Mouse (Mus musculus) left cerebral cortex, adult 9 months (tissue): ENCODE measurements around the gene Taf5l.
"Not testable (repeated sequence)": the region's sequence is repeated elsewhere in the genome, so short reads cannot be mapped to it uniquely, and the experiment has no call there.

Source experiments
- DNase-seq, 2 experiments: peaks; one replicate each; pipeline ENCODE4 v3.0.0; 2022; ENCODE audit warnings: low spot score in 2 of 2

Taf5l gene

DNA sequence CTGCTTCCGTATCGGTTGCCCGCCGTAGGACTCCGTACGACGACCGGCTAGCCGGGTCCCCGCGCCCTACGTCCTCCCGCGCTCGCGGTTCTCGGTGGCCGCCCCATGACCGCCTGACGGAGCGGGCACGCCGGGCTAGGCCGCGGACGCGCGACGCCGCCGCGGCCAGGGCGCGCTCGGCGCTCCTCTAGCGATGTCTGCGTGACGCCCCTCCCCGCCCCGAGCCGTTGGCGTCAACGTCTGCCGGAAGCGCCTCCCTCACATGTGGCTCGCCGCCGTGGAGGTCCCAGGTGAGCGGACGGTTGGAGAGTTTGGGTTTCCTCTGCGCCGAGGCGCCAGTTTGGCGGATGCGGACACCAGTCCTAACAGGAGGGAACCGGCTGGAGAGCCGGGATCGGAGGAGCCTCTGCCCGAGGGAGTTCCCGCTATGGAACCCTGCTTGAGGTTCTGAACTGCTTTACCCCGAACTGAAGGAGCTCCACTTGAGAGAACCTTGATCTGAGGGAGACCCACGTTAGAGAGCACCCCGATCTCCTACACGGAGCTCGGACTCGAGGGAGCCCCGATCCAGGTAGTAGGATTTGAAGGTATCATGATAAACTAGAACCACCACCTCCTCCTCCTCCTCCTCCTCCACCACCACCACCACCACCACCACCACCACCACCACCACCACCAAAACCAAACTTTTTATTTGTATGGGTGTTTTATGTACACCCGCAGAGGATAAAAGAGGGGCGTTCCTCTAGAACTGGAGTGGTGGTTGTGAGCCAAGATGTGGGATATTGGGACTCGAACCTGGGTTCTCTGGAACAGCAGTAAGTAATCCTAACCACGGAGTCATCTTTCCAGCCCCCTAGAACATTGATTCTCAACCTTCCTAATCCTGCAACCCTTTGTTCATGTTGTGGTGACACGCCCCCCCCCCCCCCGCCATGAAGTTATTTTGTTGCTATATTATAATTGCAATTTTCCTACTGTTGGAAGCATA, at the start of gene Taf5l, which contains the start of gene Urb2:
Taf5l (minus strand) TSS at position 161 of the 991 bp plus-strand sequence.
Urb2 (plus strand) TSS at position 272 of the 991 bp plus-strand sequence.
- peak; percentile 73 to 89 for DNase-seq

DNA sequence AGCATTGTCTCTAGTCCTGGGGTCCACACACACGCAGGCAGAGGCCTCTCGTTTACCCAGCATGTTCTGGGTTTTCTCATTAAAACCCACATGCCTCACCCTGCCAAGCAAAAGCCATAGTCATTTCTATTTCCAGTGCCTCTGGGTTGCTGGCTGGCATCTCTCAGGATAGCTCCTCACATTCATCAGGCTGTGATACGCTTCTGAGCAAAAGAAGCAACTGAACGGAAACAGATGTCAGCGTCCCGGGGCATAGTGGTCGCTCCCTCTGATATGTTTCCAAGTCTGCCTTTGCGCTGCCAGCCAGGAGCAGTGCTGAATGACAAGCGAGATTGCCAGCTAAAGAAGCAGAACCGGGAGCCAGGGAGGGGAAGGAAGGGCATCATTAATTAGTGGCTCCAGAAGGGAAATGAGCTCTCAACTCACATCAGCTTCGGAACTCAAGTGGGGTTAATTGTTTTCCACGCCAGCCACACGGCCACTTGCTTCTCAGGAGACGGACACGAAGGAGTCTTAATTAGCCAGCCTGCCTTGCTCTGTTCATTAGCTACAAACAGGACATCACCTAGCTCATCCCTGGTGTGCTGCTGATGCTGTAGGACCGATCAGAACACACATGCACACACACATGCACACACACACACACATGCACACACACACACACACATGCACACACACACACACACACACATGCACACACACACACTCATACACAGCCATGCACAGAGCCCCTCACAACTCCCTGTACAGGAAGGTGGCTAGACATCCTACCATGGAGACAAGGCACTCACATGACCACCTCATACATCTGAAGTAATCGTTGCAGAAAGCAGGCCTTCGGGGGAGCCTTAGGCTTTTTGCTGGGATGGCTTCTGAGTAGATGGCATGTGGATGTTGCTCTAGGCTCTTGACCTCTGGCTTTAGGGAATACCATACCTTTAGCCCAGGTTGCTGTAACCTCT, 49.4 kb upstream of the Taf5l start:
- DNase-seq = no peak

- DNase-seq = no peak
These were observed 46.0 kb upstream of the Taf5l start for GRCm38 (mm10) chr8:124067059-124067750.

DNA sequence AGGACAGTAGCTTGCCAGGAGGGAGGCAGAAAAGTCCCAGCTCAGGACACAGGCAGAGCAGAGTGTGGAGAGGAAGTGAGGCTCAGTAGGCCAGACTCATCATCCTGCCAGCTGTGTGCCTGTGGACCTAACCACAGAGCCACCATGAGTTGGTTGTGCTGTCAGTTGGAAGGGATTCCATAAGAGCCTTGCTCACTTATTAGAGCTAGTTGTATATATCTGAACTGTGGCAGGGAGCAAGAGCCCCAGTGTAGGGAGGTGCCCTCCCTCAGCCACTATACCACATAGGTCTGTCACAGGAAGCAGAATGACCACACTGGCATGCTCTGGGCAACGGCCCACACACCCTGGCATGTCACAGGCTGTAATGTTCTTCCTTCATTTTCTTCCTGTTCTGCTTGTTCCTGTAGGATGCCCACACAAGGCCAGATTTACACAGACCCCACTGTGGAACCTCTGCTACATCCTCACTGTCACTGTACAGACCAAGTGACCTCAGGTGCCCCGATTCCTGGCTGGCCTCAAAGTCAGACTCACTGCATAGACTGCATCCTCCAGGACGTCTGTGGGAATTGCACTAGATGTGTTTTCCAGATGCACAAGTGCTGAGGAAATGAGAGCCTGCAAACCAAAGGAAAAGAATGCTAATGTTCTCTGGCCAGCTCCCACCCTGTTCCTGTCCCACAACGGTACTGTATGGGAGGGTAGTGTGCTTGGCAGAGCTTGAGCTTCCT, 45.3 kb upstream of the Taf5l start:
- DNase-seq = no peak

DNA sequence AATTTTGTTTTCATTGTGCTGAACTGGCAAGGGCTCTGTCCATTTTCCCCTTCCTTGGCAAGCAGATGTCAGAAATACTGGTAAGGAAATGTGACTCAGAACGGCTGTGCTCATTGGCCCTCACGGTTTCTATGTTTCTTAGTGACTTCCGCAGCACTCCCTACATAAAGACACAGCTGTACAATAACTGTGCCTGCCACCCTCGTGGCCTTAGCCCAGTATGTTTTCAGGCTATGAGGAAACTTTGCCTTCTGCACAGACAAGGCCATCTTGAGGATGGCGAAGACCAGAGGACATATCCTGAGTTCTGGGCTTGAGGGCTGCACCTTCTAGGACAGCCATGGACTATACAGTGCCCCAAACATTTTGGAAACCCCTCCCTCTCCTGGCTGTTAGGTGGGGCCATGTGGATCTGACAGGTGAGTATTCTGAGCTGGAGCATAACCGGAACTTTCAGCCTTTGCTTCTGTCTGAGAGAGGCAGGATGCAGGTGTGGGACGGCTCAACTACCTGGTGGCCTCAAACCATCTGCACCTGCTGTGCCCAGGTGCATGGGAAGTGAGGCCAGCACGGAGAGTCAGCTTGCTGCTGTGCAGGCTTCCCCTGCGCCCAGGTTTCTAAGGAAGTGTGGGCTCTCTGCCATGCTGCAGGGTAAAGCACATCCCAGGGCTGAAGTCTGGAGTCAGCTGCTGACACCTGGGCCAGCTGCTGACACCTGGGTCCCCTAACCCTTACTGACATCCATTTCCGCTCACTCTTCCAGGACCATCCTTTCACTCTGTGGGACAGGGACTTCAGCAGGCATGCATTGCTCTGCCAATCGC, 35.8 kb upstream of the Taf5l start:
- no peak for DNase-seq

DNA sequence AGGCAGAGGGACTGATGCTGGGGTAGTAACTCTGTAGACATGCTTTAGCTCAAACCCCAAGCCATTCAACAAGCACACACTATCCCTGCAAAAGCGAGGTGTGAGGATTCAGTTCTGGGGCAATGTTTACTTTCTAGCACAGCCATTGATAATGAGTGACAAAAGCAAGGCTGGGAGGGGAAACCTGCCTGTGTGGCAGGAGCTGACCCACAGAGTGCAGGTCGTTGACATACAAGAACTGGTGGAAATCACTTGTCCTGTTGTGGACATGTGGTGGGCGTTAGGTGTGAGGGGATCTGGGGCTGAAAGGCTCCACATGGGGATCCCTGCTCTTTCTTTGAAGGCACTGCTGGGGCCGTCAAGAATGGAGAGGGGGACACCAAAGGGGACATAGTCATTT, 31.4 kb upstream of the Taf5l start:
- DNase-seq = no peak

DNA sequence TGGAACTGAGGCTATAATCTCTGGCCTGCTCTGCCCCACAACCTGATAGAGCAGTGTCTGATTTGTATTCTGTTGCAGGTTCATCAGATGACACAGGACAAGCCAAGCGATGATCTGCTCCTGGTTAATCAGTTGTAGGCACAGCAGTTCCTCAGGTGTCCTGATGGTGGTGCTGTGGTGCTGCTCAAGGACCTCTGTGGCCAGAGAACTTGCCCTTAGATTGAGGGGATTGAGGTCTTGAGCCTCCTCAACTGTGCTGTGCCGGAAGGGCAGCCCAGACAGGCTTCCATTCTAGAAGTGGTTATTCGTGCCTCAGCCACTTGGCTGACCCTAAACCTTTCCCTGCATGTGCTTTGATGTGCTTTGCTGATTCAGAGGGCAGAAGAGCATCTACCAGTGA, 30.9 kb upstream of the Taf5l start:
- DNase-seq = peak in 1 of 2 experiments; percentile 74

DNA sequence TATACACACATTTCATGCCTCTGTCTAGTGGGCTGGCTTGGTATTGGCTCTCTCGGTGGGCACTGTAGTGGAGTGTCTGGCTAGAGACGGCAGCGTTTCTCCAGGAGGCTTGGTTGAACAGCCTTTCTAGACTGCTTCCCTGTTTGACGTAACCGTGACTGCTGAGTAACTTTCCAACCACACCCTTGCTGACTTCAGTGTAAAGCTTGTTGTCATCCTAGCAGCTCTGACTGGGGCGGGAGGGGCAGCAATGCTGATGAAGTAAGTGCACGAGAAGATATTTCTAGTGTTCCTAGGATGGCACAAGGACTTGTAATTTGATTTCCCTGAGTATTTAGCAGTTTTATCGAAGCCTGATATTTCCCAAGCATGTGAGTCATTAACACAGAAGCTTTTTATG, 24.7 kb upstream of the Taf5l start:
- DNase-seq = no peak

DNA sequence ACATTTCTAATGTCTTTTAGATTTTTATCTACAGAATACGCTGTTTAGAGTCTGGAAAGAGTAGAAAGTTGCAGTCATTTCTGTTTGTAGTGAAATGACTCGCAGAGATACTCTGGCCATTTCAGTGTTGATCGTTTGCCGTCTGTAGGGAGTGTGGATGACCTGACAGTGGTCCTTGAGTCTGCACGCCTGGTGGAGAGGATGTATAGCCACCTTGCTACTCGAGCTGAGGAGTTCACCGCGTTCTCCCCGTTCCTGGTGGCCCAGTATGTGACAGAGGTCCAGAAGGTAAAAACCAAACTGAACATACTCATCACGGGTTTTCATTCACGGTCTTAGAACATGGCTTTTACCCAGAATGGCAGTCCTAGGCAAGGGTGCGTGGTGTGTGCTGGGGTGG, 23.7 kb upstream of the Taf5l start:
- no peak for DNase-seq

- no peak for DNase-seq
These were observed 23.2 kb upstream of the Taf5l start for GRCm38 (mm10) chr8:124044421-124044820.

GRCm38 (mm10) chr8:124042201-124042600, 21.0 kb upstream of the Taf5l start:
- DNase-seq = no peak

DNA sequence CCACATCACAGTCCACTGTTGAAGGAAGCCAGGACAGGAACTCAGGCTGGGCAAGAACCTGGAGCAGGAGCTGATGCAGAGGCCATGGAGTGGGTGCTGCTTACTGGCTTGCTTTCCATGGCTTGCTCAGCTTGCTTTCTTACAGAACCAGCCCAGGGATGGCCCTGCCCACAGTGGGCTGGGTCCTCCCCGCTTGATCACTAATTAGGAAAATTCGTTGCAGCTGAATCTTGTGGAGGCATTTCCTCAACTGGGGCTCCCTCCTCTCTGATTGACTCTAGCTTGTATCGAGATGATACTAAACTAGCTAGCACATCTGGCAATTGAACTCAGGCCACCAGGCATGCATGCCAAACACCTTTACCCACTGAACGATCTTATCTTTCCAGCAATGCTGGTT, 18.2 kb upstream of the Taf5l start:
- no peak for DNase-seq

GRCm38 (mm10) chr8:124038121-124038520, 16.9 kb upstream of the Taf5l start:
- no peak for DNase-seq

GRCm38 (mm10) chr8:124033400-124033799, 12.2 kb upstream of the Taf5l start:
- no peak for DNase-seq

- no peak for DNase-seq
These were observed 6.6 kb upstream of the Taf5l start for GRCm38 (mm10) chr8:124027831-124028230.

GRCm38 (mm10) chr8:124026265-124026664, 5.1 kb upstream of the Taf5l start:
- not testable (repeated sequence) for DNase-seq

GRCm38 (mm10) chr8:124020439-124021236, 559 bp downstream of the Taf5l start:
- peak in 1 of 2 experiments; percentile 18 for DNase-seq

DNA sequence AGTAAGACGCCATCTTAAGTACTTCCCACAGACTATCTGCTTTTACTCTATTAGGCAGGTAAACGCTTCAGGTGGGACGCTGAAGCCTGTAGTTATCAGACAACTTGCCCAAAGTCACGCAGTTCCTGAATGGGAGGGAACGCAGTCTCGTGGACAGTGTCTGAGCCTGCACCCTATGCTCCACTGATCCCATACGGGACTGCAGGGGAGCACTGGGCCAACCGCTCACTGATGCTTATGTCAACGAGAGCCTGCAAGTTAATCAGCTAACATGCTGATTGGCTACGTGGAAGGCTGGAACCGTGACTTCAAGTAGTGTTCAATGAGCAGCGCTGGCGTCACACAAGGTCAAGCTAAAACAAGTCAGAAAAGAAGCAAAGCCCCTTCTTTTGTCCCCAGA, 1.4 kb downstream of the Taf5l start:
- DNase-seq = no peak

DNA sequence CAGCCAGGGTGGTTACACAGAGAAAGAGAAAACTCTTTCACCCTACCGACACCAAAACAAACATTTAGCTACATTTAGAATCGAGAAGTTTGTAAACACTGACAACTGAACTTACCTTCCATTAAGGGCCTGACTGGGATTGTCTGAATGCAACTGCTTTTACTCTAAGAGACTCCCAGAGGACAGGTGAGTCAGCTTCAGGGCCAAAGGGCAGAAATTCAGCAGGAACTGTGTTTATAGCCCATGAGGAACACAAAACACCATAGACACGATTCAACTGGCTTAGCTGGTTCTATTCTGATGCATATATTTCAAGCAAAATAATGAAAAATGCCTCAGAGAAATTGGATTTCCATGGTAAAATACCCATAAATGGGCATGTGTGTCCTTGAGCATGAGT, 6.4 kb downstream of the Taf5l start:
- DNase-seq = no peak
